Mouse (Mus musculus) megakaryocyte, embryonic 14.5 days (primary cell): ENCODE results near the gene Cyp2d11. TPM values are rescaled to one million over a fixed set of nuclear protein-coding genes. Genes with fewer than 3 reads are reported as not detected.

Source experiments
- H3K27me3 ChIP-seq: replicated peaks from 2 replicates; pipeline ENCODE3; 2012; ENCODE audit warnings: inconsistent platforms
- H3K36me3 ChIP-seq: replicated peaks from 2 replicates; pipeline ENCODE3; 2012; ENCODE audit warnings: low read length, inconsistent platforms, mixed read lengths
- H3K4me1 ChIP-seq: 2 replicates; pipeline ENCODE4 v1.6.1; 2012; ENCODE audit warnings: inconsistent platforms
- H3K4me3 ChIP-seq: replicated peaks from 2 replicates; pipeline ENCODE3; 2012; ENCODE audit warnings: moderate library complexity, mild to moderate bottlenecking, inconsistent platforms
- H3K9me3 ChIP-seq: 2 replicates; pipeline ENCODE4 v1.6.1; 2012; ENCODE audit warnings: inconsistent platforms
- FLI1 ChIP-seq: IDR thresholded peaks from 2 replicates; pipeline ENCODE4 v1.6.1; 2012; ENCODE audit warnings: low read length, inconsistent platforms, mixed read lengths
- GATA1 ChIP-seq: IDR thresholded peaks from 3 replicates; pipeline ENCODE4 v1.6.1; 2012; ENCODE audit warnings: mixed read lengths, low read length, inconsistent platforms, borderline replicate concordance
- polyA plus RNA-seq: library from polyadenylated mRNA; stranded (reverse); fragments of >175 nt; gene quantifications from 2 replicates; pipeline ENCODE4 v1.2.3, GENCODE M21; 2012; ENCODE audit warnings: low replicate concordance; ENCODE audit not compliant: insufficient read depth

Gene Cyp2d11
- polyA plus RNA-seq, 1 experiment: not detected

GRCm38 (mm10) chr15:82382441-82382840 is 11.4 kb downstream of the Cyp2d11 start:
- Histone ChIP-seq H3K27me3 (peaks cover 47% of the 10 kb centered on the region), H3K4me1 (peaks cover 14% of the 10 kb centered on the region), H3K36me3 (no peaks in the 10 kb centered on the region), H3K9me3 (0 out of 2 replicates have a peak, but pooled peaks cover 3% of the 10 kb centered on the region), H3K4me3 (no peak overlapping the region)
- TF ChIP-seq GATA1: no peak

GRCm38 (mm10) chr15:82380714-82381062 is 13.1 kb downstream of the Cyp2d11 start:
- H3K4me3 ChIP-seq: peak overlapping the region; percentile 83
- no peaks in the 10 kb centered on the region for H3K36me3 ChIP-seq
- H3K27me3 ChIP-seq: peaks cover 52% of the 10 kb centered on the region

GRCm38 (mm10) chr15:82379871-82380713 is 13.7 kb downstream of the Cyp2d11 start, which contains the start of gene Cyp2d22:
TSS of gene Cyp2d22 (minus strand) at chr15:82380260.
- H3K9me3 ChIP-seq: 0 out of 2 replicates have a peak, but pooled peaks cover 3% of the 10 kb centered on the region
- TF ChIP-seq FLI1 (no peak), GATA1 (no peak)
- peak within 1 kb of the TSS; percentile 83 for H3K4me3 ChIP-seq
- no peaks in the 10 kb centered on the region for H3K36me3 ChIP-seq
- peaks cover 53% of the 10 kb centered on the region for H3K27me3 ChIP-seq
- peaks cover 14% of the 10 kb centered on the region for H3K4me1 ChIP-seq

More at GRCm38 (mm10) chr15:82380714-82381062, 13.1 kb downstream of the Cyp2d11 start:
- TF ChIP-seq FLI1 (no peak), GATA1 (no peak)
- H3K9me3 ChIP-seq: 0 out of 2 replicates have a peak, but pooled peaks cover 3% of the 10 kb centered on the region
- H3K4me1 ChIP-seq: peaks cover 14% of the 10 kb centered on the region

DNA sequence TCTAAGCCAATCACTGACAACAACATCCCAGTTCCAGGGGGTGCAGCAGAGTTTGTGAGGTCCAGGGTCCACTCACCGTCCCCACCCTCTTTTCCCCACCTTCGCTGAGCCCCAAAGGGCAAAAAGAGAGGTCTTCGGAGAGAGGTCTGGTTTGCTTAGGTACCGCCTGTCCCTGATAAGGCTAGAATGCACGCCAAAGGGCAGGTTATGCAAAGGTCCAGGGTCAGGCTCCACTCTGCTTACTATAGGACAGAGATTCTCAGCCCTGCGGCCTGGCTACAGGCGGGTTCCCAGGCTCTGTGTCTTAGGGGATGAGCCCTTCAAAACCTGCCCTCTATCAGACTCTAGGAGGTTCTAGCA is 14.3 kb downstream of the Cyp2d11 start:
- Histone ChIP-seq H3K4me1 (peaks cover 14% of the 10 kb centered on the region), H3K9me3 (0 out of 2 replicates have a peak, but pooled peaks cover 3% of the 10 kb centered on the region), H3K36me3 (no peaks in the 10 kb centered on the region), H3K27me3 (peaks cover 54% of the 10 kb centered on the region), H3K4me3 (no peak overlapping the region)
- TF ChIP-seq FLI1: no peak
- TF ChIP-seq GATA1: no peak

DNA sequence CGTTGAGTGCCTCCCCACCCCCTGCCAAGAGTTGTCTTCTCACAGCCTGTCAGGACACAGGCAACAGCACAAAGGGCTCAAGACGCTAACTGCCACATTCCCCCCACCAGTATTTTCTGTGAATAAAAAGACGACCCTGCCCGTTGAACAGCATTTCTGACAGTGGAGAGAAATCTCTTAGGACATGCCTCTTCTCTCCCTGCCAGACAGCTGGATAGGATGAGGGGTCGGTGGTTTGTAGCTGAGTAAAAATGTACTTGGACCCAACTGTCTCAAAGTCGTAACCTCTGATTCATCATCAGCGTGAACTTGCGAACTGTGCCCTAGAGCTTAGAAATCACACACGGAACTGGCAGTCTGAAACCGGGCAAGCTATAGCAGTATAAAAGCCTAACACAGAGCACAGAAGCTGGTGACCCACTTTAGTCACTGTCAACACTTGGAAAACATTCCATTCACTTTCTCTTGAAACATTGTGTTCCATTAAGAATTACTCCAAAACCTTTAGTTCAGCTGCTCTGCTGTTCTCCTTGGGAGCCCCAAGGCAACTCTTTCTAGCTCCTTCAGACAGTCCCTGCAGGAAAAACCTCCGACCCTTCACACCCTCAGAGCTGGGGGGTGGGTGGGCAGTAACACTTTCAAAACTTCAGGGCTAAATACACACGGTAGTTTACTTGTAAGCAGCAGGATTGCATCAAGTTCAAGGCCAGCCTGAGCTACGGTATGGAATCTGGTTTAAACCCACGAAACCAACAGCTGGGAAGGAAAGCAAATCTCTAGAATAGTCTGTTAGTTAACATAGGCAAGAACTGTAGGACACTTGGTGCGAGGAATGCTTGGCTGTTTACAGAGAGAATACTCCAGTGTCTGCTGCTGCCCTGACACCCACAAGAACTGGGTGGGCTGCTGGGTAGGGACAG is 15.3 kb downstream of the Cyp2d11 start:
- 0 out of 2 replicates have a peak, but pooled peaks cover 3% of the 10 kb centered on the region for H3K9me3 ChIP-seq
- peaks cover 63% of the 10 kb centered on the region for H3K27me3 ChIP-seq

DNA sequence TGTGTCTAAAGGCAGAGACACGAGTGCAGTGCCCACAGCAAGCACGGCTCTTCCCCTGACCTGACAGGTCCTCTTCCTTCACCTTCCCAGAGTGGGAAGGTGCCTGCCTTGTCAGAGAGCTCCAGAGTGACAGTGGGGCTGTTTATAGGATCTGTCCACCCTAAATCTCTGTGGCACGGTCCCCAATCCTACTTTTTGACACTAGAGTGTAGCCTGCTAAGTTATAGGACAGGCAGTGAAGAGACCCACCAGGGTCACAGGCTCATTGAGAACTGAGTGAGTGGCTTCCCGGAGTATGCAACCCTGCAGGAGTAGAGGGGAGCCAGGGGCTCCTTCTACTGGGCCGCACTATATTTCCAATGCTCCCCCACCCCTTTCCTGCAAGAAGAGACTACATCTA is 16.1 kb downstream of the Cyp2d11 start:
- no peak for TF ChIP-seq FLI1
- no peak for TF ChIP-seq GATA1
- Histone ChIP-seq H3K27me3 (peaks cover 68% of the 10 kb centered on the region), H3K4me3 (no peak overlapping the region), H3K4me1 (peaks cover 14% of the 10 kb centered on the region), H3K9me3 (0 out of 2 replicates have a peak, but pooled peaks cover 3% of the 10 kb centered on the region), H3K36me3 (no peaks in the 10 kb centered on the region)

More for the DNA sequence above, 15.3 kb downstream of the Cyp2d11 start:
- no peaks in the 10 kb centered on the region for H3K36me3 ChIP-seq
- peaks cover 14% of the 10 kb centered on the region for H3K4me1 ChIP-seq
- H3K4me3 ChIP-seq: no peak overlapping the region
- TF ChIP-seq FLI1 (no peak), GATA1 (no peak)

GRCm38 (mm10) chr15:82376393-82377138 is 17.3 kb downstream of the Cyp2d11 start:
- TF ChIP-seq FLI1: no peak
- no peak for TF ChIP-seq GATA1
- Histone ChIP-seq H3K4me1 (peaks cover 14% of the 10 kb centered on the region), H3K9me3 (0 out of 2 replicates have a peak, but pooled peaks cover 3% of the 10 kb centered on the region), H3K27me3 (peaks cover 71% of the 10 kb centered on the region), H3K36me3 (no peaks in the 10 kb centered on the region), H3K4me3 (no peak overlapping the region)

GRCm38 (mm10) chr15:82375855-82376254 is 18.0 kb downstream of the Cyp2d11 start:
- H3K9me3 ChIP-seq: 0 out of 2 replicates have a peak, but pooled peaks cover 3% of the 10 kb centered on the region
- TF ChIP-seq FLI1 (no peak), GATA1 (no peak)
- H3K27me3 ChIP-seq: peaks cover 70% of the 10 kb centered on the region
- no peak overlapping the region for H3K4me3 ChIP-seq
- H3K36me3 ChIP-seq: no peaks in the 10 kb centered on the region
- H3K4me1 ChIP-seq: peaks cover 12% of the 10 kb centered on the region

GRCm38 (mm10) chr15:82374437-82374836 is 19.4 kb downstream of the Cyp2d11 start:
- Histone ChIP-seq H3K4me1 (no peaks in the 10 kb centered on the region), H3K27me3 (peaks cover 64% of the 10 kb centered on the region)
- TF ChIP-seq FLI1: no peak
- TF ChIP-seq GATA1: no peak

More at GRCm38 (mm10) chr15:82374437-82374836, 19.4 kb downstream of the Cyp2d11 start:
- Histone ChIP-seq H3K9me3 (0 out of 2 replicates have a peak, but pooled peaks cover 2% of the 10 kb centered on the region), H3K4me3 (no peak overlapping the region), H3K36me3 (no peaks in the 10 kb centered on the region)
